Mouse (Mus musculus): ENCODE data around the gene Ptpn18. TPM values are rescaled to one million over a fixed set of nuclear protein-coding genes. Genes with fewer than 3 reads are reported as not detected.

The Ptpn18 gene
- total RNA-seq, 2 experiments from 2014 or later: 4.7 to 6.0 TPM

GRCm38 (mm10) chr1:34438381-34439051, 21.0 kb upstream of the Ptpn18 start:
- intact Hi-C loops (cut with DNase I): no loop called here
- DNase-seq (ENCODE audit: extremely low spot score in 1 of 2, low spot score in 2 of 2): no peak
- Histone ChIP-seq H3K4me3 (peak overlapping the region; percentile 62), H3K27ac (no peak overlapping the region)
- no peak for TF ChIP-seq CTCF (IDR thresholded peaks at IDR 0.05)

- peak within 1 kb of the TSS; percentile 96 for H3K27ac ChIP-seq
- peak within 1 kb of the TSS; percentile 62 for H3K4me3 ChIP-seq
- DNase-seq (ENCODE audit: extremely low spot score in 1 of 2, low spot score in 2 of 2): peak; percentile 89 to 93
- no peak for TF ChIP-seq CTCF (IDR thresholded peaks at IDR 0.05)
- intact Hi-C loops (cut with DNase I): no loop called here
Measured at GRCm38 (mm10) chr1:34439215-34439960, 20.2 kb upstream of the Ptpn18 start, which contains the start of the genes Ccdc115 and Imp4. Ccdc115 (minus strand) TSS chr1:34439672. Imp4 (plus strand) TSS chr1:34439851.

GRCm38 (mm10) chr1:34439961-34440630, 19.5 kb upstream of the Ptpn18 start:
- H3K4me3 ChIP-seq: peak overlapping the region; percentile 62
- DNase-seq (ENCODE audit: extremely low spot score in 1 of 2, low spot score in 2 of 2): no peak
- peak; percentile 35 for TF ChIP-seq CTCF (IDR thresholded peaks at IDR 0.05)
- intact Hi-C loops (cut with DNase I): no loop called here
- H3K27ac ChIP-seq: peak overlapping the region; percentile 60

- Histone ChIP-seq H3K27ac (no peak overlapping the region), H3K4me3 (no peak overlapping the region)
- intact Hi-C loops (cut with DNase I): no loop called here
- no peak for TF ChIP-seq CTCF (IDR thresholded peaks at IDR 0.05)
- no peak for DNase-seq (ENCODE audit: extremely low spot score in 1 of 2, low spot score in 2 of 2)
Measured at GRCm38 (mm10) chr1:34443124-34443523, 16.4 kb upstream of the Ptpn18 start.

- no peak for DNase-seq (ENCODE audit: extremely low spot score in 1 of 2, low spot score in 2 of 2)
- Histone ChIP-seq H3K4me3 (no peak overlapping the region), H3K27ac (no peak overlapping the region)
- intact Hi-C loops (cut with DNase I): no loop called here
- no peak for TF ChIP-seq CTCF (IDR thresholded peaks at IDR 0.05)
Measured at GRCm38 (mm10) chr1:34458431-34458830, 1.1 kb upstream of the Ptpn18 start.

GRCm38 (mm10) chr1:34460061-34460441, 489 bp downstream of the Ptpn18 start:
- H3K4me3 ChIP-seq: peak overlapping the region; percentile 56
- no peak overlapping the region for H3K27ac ChIP-seq
- TF ChIP-seq CTCF (IDR thresholded peaks at IDR 0.05): no peak
- no peak for DNase-seq (ENCODE audit: extremely low spot score in 1 of 2, low spot score in 2 of 2)
- intact Hi-C loops (cut with DNase I): no loop called here

GRCm38 (mm10) chr1:34462766-34463165, 3.2 kb downstream of the Ptpn18 start:
- intact Hi-C loops (cut with DNase I): no loop called here

GRCm38 (mm10) chr1:34464310-34464817, 4.8 kb downstream of the Ptpn18 start:
- intact Hi-C loops (cut with DNase I): no loop called here
- no peak for TF ChIP-seq CTCF (IDR thresholded peaks at IDR 0.05)
- no peak overlapping the region for H3K4me3 ChIP-seq
- DNase-seq (ENCODE audit: extremely low spot score in 1 of 2, low spot score in 2 of 2): no peak
- no peak overlapping the region for H3K27ac ChIP-seq

More at GRCm38 (mm10) chr1:34462766-34463165, 3.2 kb downstream of the Ptpn18 start:
- peak; percentile 60 for TF ChIP-seq CTCF (IDR thresholded peaks at IDR 0.05)
- DNase-seq (ENCODE audit: extremely low spot score in 1 of 2, low spot score in 2 of 2): peak; percentile 44 to 51
- Histone ChIP-seq H3K4me3 (no peak overlapping the region), H3K27ac (no peak overlapping the region)

GRCm38 (mm10) chr1:34465445-34465844, 5.9 kb downstream of the Ptpn18 start:
- Histone ChIP-seq H3K4me3 (no peak overlapping the region), H3K27ac (no peak overlapping the region)
- no peak for TF ChIP-seq CTCF (IDR thresholded peaks at IDR 0.05)
- intact Hi-C loops (cut with DNase I): no loop called here
- no peak for DNase-seq (ENCODE audit: extremely low spot score in 1 of 2, low spot score in 2 of 2)

- no peak for TF ChIP-seq CTCF (IDR thresholded peaks at IDR 0.05)
- intact Hi-C loops (cut with DNase I): no loop called here
- Histone ChIP-seq H3K27ac (no peak overlapping the region), H3K4me3 (no peak overlapping the region)
- DNase-seq (ENCODE audit: extremely low spot score in 1 of 2, low spot score in 2 of 2): no peak
Measured at GRCm38 (mm10) chr1:34468051-34468450, 8.5 kb downstream of the Ptpn18 start.

- H3K27ac ChIP-seq: no peak overlapping the region
- no peak for DNase-seq (ENCODE audit: extremely low spot score in 1 of 2, low spot score in 2 of 2)
- TF ChIP-seq CTCF (IDR thresholded peaks at IDR 0.05): no peak
- no peak overlapping the region for H3K4me3 ChIP-seq
- intact Hi-C loops (cut with DNase I): no loop called here
Measured at GRCm38 (mm10) chr1:34468500-34468899, 8.9 kb downstream of the Ptpn18 start.

- H3K4me3 ChIP-seq: no peak overlapping the region
- H3K27ac ChIP-seq: no peak overlapping the region
- intact Hi-C loops (cut with DNase I): no loop called here
- no peak for TF ChIP-seq CTCF (IDR thresholded peaks at IDR 0.05)
- no peak for DNase-seq (ENCODE audit: extremely low spot score in 1 of 2, low spot score in 2 of 2)
Measured at GRCm38 (mm10) chr1:34469801-34470200, 10.2 kb downstream of the Ptpn18 start.
